In the genomic region with DNA sequence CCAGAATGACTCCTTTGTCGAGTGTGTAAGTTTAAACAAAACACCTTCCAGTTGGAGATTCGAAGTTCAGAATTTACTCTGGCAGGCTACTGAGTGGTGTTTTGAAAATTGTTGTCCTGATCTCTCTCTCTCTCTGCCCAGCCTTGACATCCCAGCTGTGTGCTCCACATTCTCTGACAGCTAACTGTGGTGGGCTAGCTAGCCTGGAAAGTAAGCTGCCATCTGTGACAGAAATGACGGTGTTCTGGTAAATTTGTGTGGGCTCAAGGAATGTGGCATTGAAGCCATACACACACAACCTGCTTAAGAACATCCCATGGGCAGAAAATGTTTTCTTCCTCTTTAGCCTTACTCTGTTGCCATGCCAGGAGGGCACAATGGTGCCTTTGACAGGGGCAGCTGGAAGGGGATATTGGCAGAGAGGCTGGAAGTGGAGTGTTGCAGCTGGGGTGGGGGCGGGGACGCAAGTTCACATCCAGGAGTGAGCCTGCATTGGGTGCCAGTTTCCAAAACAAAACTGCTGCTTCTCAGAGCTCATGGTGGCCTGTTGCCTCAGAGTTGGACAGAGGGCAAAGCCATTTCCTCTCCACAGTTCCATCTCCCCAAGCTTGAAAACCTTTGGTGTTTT, we compare ENCODE assay signal across 15 mouse cellular contexts.
DNase-seq lines count a peak whose midpoint lies in the region; ATAC-seq lines count a peak whose summit lies in the region.
"Had no signal": no experiment of that assay in that cellular context is flagged by ENCODE, and none has a peak within 500 bp of the region (broad histone marks: within the 10 kb centered on the region; RNA-seq: fewer than 3 reads in every experiment).

No protein-coding gene starts in this region.

- WGBS in hindbrain, embryonic 14.5 days = 83% methylated on average over 5 of the region's 5 CpGs
- WGBS in hindbrain, embryonic 13.5 days = 80% methylated on average over 5 of the region's 5 CpGs
- WGBS in lung, embryonic 16.5 days = 40% methylated on average over 5 of the region's 5 CpGs
- 60% methylated on average over 5 of the region's 5 CpGs for whole genome bisulfite sequencing in forebrain, embryonic 16.5 days
- WGBS in neural tube, embryonic 15.5 days = 68% methylated on average over 5 of the region's 5 CpGs

- H3K9me3 ChIP-seq in hindbrain, embryonic 14.5 days (ENCODE audit: control insufficient read depth, low read length) = no peaks in the 10 kb centered on the region
- H3K9me3 ChIP-seq in hindbrain, embryonic 13.5 days = no peaks in the 10 kb centered on the region
- H3K9me3 ChIP-seq in lung, embryonic 16.5 days (ENCODE audit: control insufficient read depth, low read length) = no peaks in the 10 kb centered on the region
- H3K9me3 ChIP-seq in forebrain, embryonic 16.5 days (ENCODE audit: control insufficient read depth, low read length) = no peaks in the 10 kb centered on the region
- H3K9me3 ChIP-seq in neural tube, embryonic 15.5 days (replicated peaks) = no peaks in the 10 kb centered on the region

- no peak for ATAC-seq in hindbrain, embryonic 14.5 days (ENCODE audit: low FRiP score)
- no peak for ATAC-seq in hindbrain, embryonic 13.5 days (ENCODE audit: low FRiP score)
- ATAC-seq in lung, embryonic 16.5 days (ENCODE audit: low read depth) = 0 out of 2 replicates have a peak, but pooled peaks have one; percentile 10
- ATAC-seq in forebrain, embryonic 16.5 days = peak; percentile 84
- peak; percentile 72 for ATAC-seq in neural tube, embryonic 15.5 days (ENCODE audit: low FRiP score)
- ATAC-seq: lung, postnatal 0 days had no signal

- no peaks in the 10 kb centered on the region for H3K4me1 ChIP-seq in hindbrain, embryonic 14.5 days (replicated peaks; ENCODE audit: control insufficient read depth, insufficient read depth, low read length)
- H3K4me1 ChIP-seq in hindbrain, embryonic 13.5 days (replicated peaks) = peaks cover 9% of the 10 kb centered on the region; the same call in 1 of the 2 replicates
- H3K4me1 ChIP-seq in lung, embryonic 16.5 days (replicated peaks; ENCODE audit: control insufficient read depth, insufficient read depth, low read length) = peaks cover 19% of the 10 kb centered on the region
- peaks cover 13% of the 10 kb centered on the region for H3K4me1 ChIP-seq in forebrain, embryonic 16.5 days (replicated peaks; ENCODE audit: control insufficient read depth, insufficient read depth, low read length)
- H3K4me1 ChIP-seq in neural tube, embryonic 15.5 days = peaks cover 13% of the 10 kb centered on the region; the same call in 1 of the 2 replicates

- no peak overlapping the region for H3K27ac ChIP-seq in hindbrain, embryonic 14.5 days
- no peak overlapping the region for H3K27ac ChIP-seq in hindbrain, embryonic 13.5 days
- peak overlapping the region; percentile 4 for H3K27ac ChIP-seq in lung, embryonic 16.5 days (ENCODE audit: low read length)
- peak overlapping the region; percentile 8; the same call in 1 of the 2 replicates for H3K27ac ChIP-seq in forebrain, embryonic 16.5 days (ENCODE audit: low read length)
- peak overlapping the region; percentile 35; the same call in 1 of the 2 replicates for H3K27ac ChIP-seq in neural tube, embryonic 15.5 days (replicated peaks)

- H3K9ac ChIP-seq in hindbrain, embryonic 14.5 days = no peak overlapping the region
- H3K9ac ChIP-seq in hindbrain, embryonic 13.5 days = no peak overlapping the region
- no peak overlapping the region for H3K9ac ChIP-seq in lung, embryonic 16.5 days (ENCODE audit: low read length)
- H3K9ac ChIP-seq in forebrain, embryonic 16.5 days (replicated peaks; ENCODE audit: low read depth, low read length) = no peak overlapping the region
- no peak overlapping the region for H3K9ac ChIP-seq in neural tube, embryonic 15.5 days (replicated peaks)

- H3K4me2 ChIP-seq in hindbrain, embryonic 14.5 days (replicated peaks) = no peak overlapping the region
- no peak overlapping the region for H3K4me2 ChIP-seq in hindbrain, embryonic 13.5 days
- no peak overlapping the region for H3K4me2 ChIP-seq in lung, embryonic 16.5 days (ENCODE audit: low read depth, low read length)
- no peak overlapping the region for H3K4me2 ChIP-seq in forebrain, embryonic 16.5 days (ENCODE audit: low read length)
- H3K4me2 ChIP-seq in neural tube, embryonic 15.5 days = no peak overlapping the region

- H3K36me3 ChIP-seq in hindbrain, embryonic 14.5 days (replicated peaks; ENCODE audit: control insufficient read depth, insufficient read depth) = no peaks in the 10 kb centered on the region
- no peaks in the 10 kb centered on the region for H3K36me3 ChIP-seq in hindbrain, embryonic 13.5 days
- no peaks in the 10 kb centered on the region for H3K36me3 ChIP-seq in lung, embryonic 16.5 days (ENCODE audit: control insufficient read depth, insufficient read depth, low read length)
- H3K36me3 ChIP-seq in forebrain, embryonic 16.5 days (ENCODE audit: control insufficient read depth, insufficient read depth) = no peaks in the 10 kb centered on the region
- H3K36me3 ChIP-seq in neural tube, embryonic 15.5 days = no peaks in the 10 kb centered on the region

- peak; percentile 38 for DNase-seq in hindbrain, embryonic 14.5 days (ENCODE audit: low spot score)
- DNase-seq in lung, postnatal 36 days = no peak
- DNase-seq in adrenal gland, adult (ENCODE audit: inconsistent age in 2 of 2, low spot score in 1 of 2) = no peak
- no peak for DNase-seq in adrenal gland, postnatal 36 days
- DNase-seq: adrenal gland, adult 8-10 months; cerebellum, adult 9-11 months; heart, postnatal 14 days; kidney, adult 2 months; thymus, postnatal 36 days had no signal

- H3K4me3 ChIP-seq in hindbrain, embryonic 14.5 days (replicated peaks; ENCODE audit: low read length) = no peak overlapping the region
- no peak overlapping the region for H3K4me3 ChIP-seq in hindbrain, embryonic 13.5 days
- no peak overlapping the region for H3K4me3 ChIP-seq in lung, embryonic 16.5 days (ENCODE audit: low read length)
- H3K4me3 ChIP-seq in forebrain, embryonic 16.5 days (replicated peaks; ENCODE audit: low read length) = no peak overlapping the region
- H3K4me3 ChIP-seq in neural tube, embryonic 15.5 days (replicated peaks) = no peak overlapping the region
- H3K4me3 ChIP-seq: erythroblast, embryonic 14.5 days had no signal

- H3K27me3 ChIP-seq in hindbrain, embryonic 14.5 days (ENCODE audit: control insufficient read depth, insufficient read depth, low read length) = no peaks in the 10 kb centered on the region
- no peaks in the 10 kb centered on the region for H3K27me3 ChIP-seq in hindbrain, embryonic 13.5 days
- no peaks in the 10 kb centered on the region for H3K27me3 ChIP-seq in lung, embryonic 16.5 days (ENCODE audit: control insufficient read depth, insufficient read depth, low read depth, low read length)
- H3K27me3 ChIP-seq in forebrain, embryonic 16.5 days (replicated peaks; ENCODE audit: control insufficient read depth, insufficient read depth, low read length) = no peaks in the 10 kb centered on the region
- no peaks in the 10 kb centered on the region for H3K27me3 ChIP-seq in neural tube, embryonic 15.5 days (replicated peaks)

Comparison
In these comparisons a context has a peak if more than half of its experiments do, and no peak if none do; other contexts are left out.
1. ATAC-seq: peak in lung, embryonic 16.5 days (single experiment), forebrain, embryonic 16.5 days (single experiment) and neural tube, embryonic 15.5 days (single experiment); none in hindbrain, embryonic 14.5 days (single experiment) and hindbrain, embryonic 13.5 days (single experiment).
2. H3K27ac ChIP-seq: peak in lung, embryonic 16.5 days (single experiment), forebrain, embryonic 16.5 days (single experiment) and neural tube, embryonic 15.5 days (single experiment); none in hindbrain, embryonic 14.5 days (single experiment) and hindbrain, embryonic 13.5 days (single experiment).